Mouse (Mus musculus) MEL (cell line): ENCODE measurements around the gene Dnajb14. TPM values are rescaled to one million over a fixed set of nuclear protein-coding genes. Genes with fewer than 3 reads are reported as not detected.

Experiments used
- DNase-seq: peaks from one replicate; pipeline ENCODE4 v3.0.0; 2011; ENCODE audit warnings: low read depth, low spot score
- H3K27ac ChIP-seq: 2 replicates; pipeline ENCODE4 v1.5.1; 2012; ENCODE audit warnings: low read depth, mild to moderate bottlenecking, control low read depth, low read length, moderate library complexity; ENCODE audit not compliant: control insufficient read depth
- H3K27me3 ChIP-seq, 2 experiments: fragments of 150-350 bp in 1 of 2; sonication (generic) in 1 of 2; 2 replicates each; pipeline ENCODE4 v1.6.1; 2012; ENCODE audit warnings: low read length in 2 of 2, mild to moderate bottlenecking in 2 of 2, improper control_type of control experiment in 1 of 2, moderate library complexity in 1 of 2; ENCODE audit not compliant: insufficient read depth in 2 of 2, control insufficient read depth in 1 of 2
- H3K36me3 ChIP-seq, 2 experiments: 2 replicates each; pipeline ENCODE4 v1.6.1; 2012 to 2014; ENCODE audit warnings: low read length in 2 of 2, improper control_type of control experiment in 1 of 2, inconsistent platforms in 1 of 2, mild to moderate bottlenecking in 1 of 2; ENCODE audit not compliant: insufficient read depth in 2 of 2, control insufficient read depth in 1 of 2
- H3K4me1 ChIP-seq, 2 experiments: fragments of 150-350 bp in 1 of 2; sonication (generic) in 1 of 2; 2 replicates each; pipeline ENCODE4 v1.6.1; 2012; ENCODE audit warnings: low read length in 2 of 2, improper control_type of control experiment in 1 of 2, mild to moderate bottlenecking in 1 of 2; ENCODE audit not compliant: insufficient read depth in 2 of 2, control insufficient read depth in 1 of 2
- H3K4me3 ChIP-seq, 2 experiments: fragments of 150-350 bp in 1 of 2; sonication (generic) in 1 of 2; 2 replicates each; pipeline ENCODE4 v1.5.1; 2012; ENCODE audit warnings: low read depth in 2 of 2, low read length in 2 of 2, mild to moderate bottlenecking in 2 of 2, moderate library complexity in 2 of 2, control low read depth in 1 of 2, improper control_type of control experiment in 1 of 2; ENCODE audit not compliant: control insufficient read depth in 1 of 2, insufficient read depth in 1 of 2
- H3K79me2 ChIP-seq: 2 replicates; pipeline ENCODE4 v1.6.1; 2012; ENCODE audit warnings: mild to moderate bottlenecking, low read length, moderate library complexity; ENCODE audit not compliant: control insufficient read depth, poor library complexity, insufficient read depth
- H3K9ac ChIP-seq: 2 replicates; pipeline ENCODE4 v1.6.1; 2012; ENCODE audit warnings: low read depth, mild to moderate bottlenecking, control low read depth, low read length, moderate library complexity; ENCODE audit not compliant: control insufficient read depth, poor library complexity, severe bottlenecking
- H3K9me3 ChIP-seq: fragments of 150-350 bp; sonication (generic); replicated peaks from 2 replicates; pipeline ENCODE4 v1.6.1; 2012; ENCODE audit warnings: mild to moderate bottlenecking, low read length, improper control_type of control experiment, moderate library complexity; ENCODE audit not compliant: insufficient read depth
- BHLHE40 ChIP-seq: IDR thresholded peaks from 2 replicates; pipeline ENCODE4 v1.6.1; 2012; ENCODE audit warnings: low read depth, mild to moderate bottlenecking, inconsistent platforms, low read length, improper control_type of control experiment, borderline replicate concordance
- CHD1 ChIP-seq: IDR thresholded peaks from 2 replicates; pipeline ENCODE4 v1.6.1; 2012; ENCODE audit warnings: low read depth, mild to moderate bottlenecking, inconsistent platforms, low read length, improper control_type of control experiment
- E2F4 ChIP-seq: IDR thresholded peaks from 2 replicates; pipeline ENCODE4 v1.6.1; 2011; ENCODE audit warnings: low read depth, low read length, improper control_type of control experiment, borderline replicate concordance
- ELF1 ChIP-seq: IDR thresholded peaks from 2 replicates; pipeline ENCODE4 v1.6.1; 2014; ENCODE audit warnings: low read depth, mild to moderate bottlenecking, inconsistent platforms, low read length, improper control_type of control experiment, moderate library complexity
- EP300 ChIP-seq, 2 experiments: IDR thresholded peaks; 2 replicates each; pipeline ENCODE4 v1.6.1; 2011; ENCODE audit warnings: improper control_type of control experiment in 2 of 2, low read length in 2 of 2, low read depth in 1 of 2, mild to moderate bottlenecking in 1 of 2
- ETS1 ChIP-seq: IDR thresholded peaks from 2 replicates; pipeline ENCODE4 v1.6.1; 2012; ENCODE audit warnings: low read depth, mild to moderate bottlenecking, inconsistent platforms, low read length, improper control_type of control experiment, moderate library complexity
- GATA1 ChIP-seq: IDR thresholded peaks from 2 replicates; pipeline ENCODE4 v1.6.1; 2011; ENCODE audit warnings: low read depth, low read length, improper control_type of control experiment
- JUND ChIP-seq: IDR thresholded peaks from 2 replicates; pipeline ENCODE4 v1.6.1; 2011; ENCODE audit warnings: low read depth, mild to moderate bottlenecking, improper control_type of control experiment, low read length
- MAFK ChIP-seq: IDR thresholded peaks from 2 replicates; pipeline ENCODE4 v1.6.1; 2011; ENCODE audit warnings: low read depth, mild to moderate bottlenecking, low read length, improper control_type of control experiment, borderline replicate concordance
- MAX ChIP-seq: IDR thresholded peaks from 2 replicates; pipeline ENCODE4 v1.6.1; 2011; ENCODE audit warnings: low read length, improper control_type of control experiment
- MAZ ChIP-seq: IDR thresholded peaks from 2 replicates; pipeline ENCODE4 v1.6.1; 2012; ENCODE audit warnings: low read depth, mild to moderate bottlenecking, inconsistent platforms, low read length, improper control_type of control experiment
- MXI1 ChIP-seq: IDR thresholded peaks from 2 replicates; pipeline ENCODE4 v1.6.1; 2011; ENCODE audit warnings: mild to moderate bottlenecking, low read depth, low read length, improper control_type of control experiment
- MYB ChIP-seq: IDR thresholded peaks from 2 replicates; pipeline ENCODE4 v1.6.1; 2011; ENCODE audit warnings: mild to moderate bottlenecking, low read depth, low read length, improper control_type of control experiment
- MYC ChIP-seq: IDR thresholded peaks from 2 replicates; pipeline ENCODE4 v1.6.1; 2011; ENCODE audit warnings: low read depth, mild to moderate bottlenecking, low read length, improper control_type of control experiment, moderate library complexity
- NELFE ChIP-seq: IDR thresholded peaks from 2 replicates; pipeline ENCODE4 v1.6.1; 2011; ENCODE audit warnings: low read depth, low read length, improper control_type of control experiment
- NRF1 ChIP-seq: IDR thresholded peaks from 2 replicates; pipeline ENCODE4 v1.6.1; 2014; ENCODE audit warnings: low read depth, mild to moderate bottlenecking, inconsistent platforms, low read length, improper control_type of control experiment, moderate library complexity; ENCODE audit not compliant: poor library complexity, insufficient read depth, severe bottlenecking
- POLR2A ChIP-seq, 2 experiments: IDR thresholded peaks; 2 replicates each; pipeline ENCODE4 v1.6.1; 2011 to 2012; ENCODE audit warnings: low read length in 2 of 2, mild to moderate bottlenecking in 2 of 2, control low read depth in 1 of 2, improper control_type of control experiment in 1 of 2, low read depth in 1 of 2, moderate library complexity in 1 of 2; ENCODE audit not compliant: control insufficient read depth in 1 of 2, insufficient read depth in 1 of 2, poor library complexity in 1 of 2
- POLR2AphosphoS5 ChIP-seq: IDR thresholded peaks from 2 replicates; pipeline ENCODE4 v1.6.1; 2012; ENCODE audit warnings: low read depth, borderline replicate concordance, mild to moderate bottlenecking, inconsistent platforms, low read length, moderate library complexity, mixed read lengths
- RCOR1 ChIP-seq: IDR thresholded peaks from 2 replicates; pipeline ENCODE4 v1.6.1; 2012; ENCODE audit warnings: low read depth, mild to moderate bottlenecking, inconsistent platforms, low read length, improper control_type of control experiment
- SIN3A ChIP-seq: IDR thresholded peaks from 2 replicates; pipeline ENCODE4 v1.6.1; 2012; ENCODE audit warnings: low read length, improper control_type of control experiment, inconsistent platforms
- SMC3 ChIP-seq: IDR thresholded peaks from 2 replicates; pipeline ENCODE4 v1.6.1; 2011; ENCODE audit warnings: low read depth, low read length, improper control_type of control experiment
- TBP ChIP-seq: IDR thresholded peaks from 2 replicates; pipeline ENCODE4 v1.8.0; 2011; ENCODE audit warnings: low read depth, low read length, improper control_type of control experiment
- TCF12 ChIP-seq: IDR thresholded peaks from 2 replicates; pipeline ENCODE4 v1.6.1; 2014; ENCODE audit warnings: low read depth, mild to moderate bottlenecking, inconsistent platforms, low read length, improper control_type of control experiment, moderate library complexity
- USF1 ChIP-seq: IDR thresholded peaks from 2 replicates; pipeline ENCODE4 v1.6.1; 2014; ENCODE audit warnings: low read depth, mild to moderate bottlenecking, inconsistent platforms, low read length, improper control_type of control experiment, moderate library complexity
- USF2 ChIP-seq, 2 experiments: IDR thresholded peaks; 2 replicates each; pipeline ENCODE4 v1.6.1; 2011 to 2012; ENCODE audit warnings: improper control_type of control experiment in 2 of 2, low read length in 2 of 2, borderline replicate concordance in 1 of 2, inconsistent platforms in 1 of 2, low read depth in 1 of 2, mild to moderate bottlenecking in 1 of 2; ENCODE audit not compliant: insufficient read depth in 1 of 2
- ZMIZ1 ChIP-seq: IDR thresholded peaks from 2 replicates; pipeline ENCODE4 v1.6.1; 2012; ENCODE audit warnings: low read depth, mild to moderate bottlenecking, inconsistent platforms, low read length, improper control_type of control experiment, moderate library complexity
- ZNF384 ChIP-seq: IDR thresholded peaks from 2 replicates; pipeline ENCODE4 v1.6.1; 2012; ENCODE audit warnings: low read depth, mild to moderate bottlenecking, inconsistent platforms, low read length, improper control_type of control experiment
- polyA plus RNA-seq, 2 experiments: library from polyadenylated mRNA; stranded (reverse) in 1 of 2; unstranded in 1 of 2; fragments of >175 nt in 1 of 2; fragments of >200 nt in 1 of 2; gene quantifications; 2 replicates each; pipeline versions ENCODE4 v1.2.1 to v1.2.4; 2012; ENCODE audit warnings: low replicate concordance in 2 of 2, low read depth in 1 of 2; ENCODE audit not compliant: insufficient read length in 2 of 2, insufficient read depth in 1 of 2, missing spikeins in 1 of 2
- total RNA-seq: library from RNA; depleted of rRNA; stranded (reverse); fragments of 300-350 nt; gene quantifications from 2 replicates; pipeline ENCODE4 v1.2.3, GENCODE M21; 2012

The Dnajb14 gene
- total and polyA plus RNA-seq, 3 experiments = 4.2 to 6.1 TPM; not detected in 1

GRCm38 (mm10) chr3:137952914-137953880 lies 85.7 kb downstream of the Dnajb14 start (continued):
- TF ChIP-seq ELF1 (0 out of 2 replicates have a peak, but pooled peaks have one; percentile 11), MXI1 (no peak; the same call in 1 of the 2 replicates), ZNF384 (peak; percentile 41; the same call in 1 of the 2 replicates), MYB (no peak), GATA1 (peak; percentile 82), JUND (no peak), TCF12 (peak; percentile 95), RCOR1 (peak; percentile 97), USF2 (IDR thresholded peaks at IDR 0.05; ENCODE audit: borderline replicate concordance in 1 of 2, insufficient read depth in 1 of 2, low read depth in 1 of 2, low read length in 2 of 2) (no peak), NELFE (peak; percentile 7; the same call in 1 of the 2 replicates), POLR2AphosphoS5 (no peak)

GRCm38 (mm10) chr3:137954256-137954916 lies 86.9 kb downstream of the Dnajb14 start:
- H3K4me3 ChIP-seq = no peak overlapping the region
- DNase-seq = peak; percentile 84
- H3K36me3 ChIP-seq = peaks cover 3 to 80% of the 10 kb centered on the region in 2 experiments
- H3K9me3 ChIP-seq = no peaks in the 10 kb centered on the region
- peaks cover 4% of the 10 kb centered on the region for H3K79me2 ChIP-seq
- peaks cover 44 to 78% of the 10 kb centered on the region in 2 experiments for H3K4me1 ChIP-seq
- peak overlapping the region; percentile 95 for H3K27ac ChIP-seq
- H3K9ac ChIP-seq = peak overlapping the region; percentile 58
- no peaks in the 10 kb centered on the region for H3K27me3 ChIP-seq
- TF ChIP-seq USF1 = no peak
- peak; percentile 73 for TF ChIP-seq MAX
- TF ChIP-seq TCF12 = 0 out of 2 replicates have a peak, but pooled peaks have one; percentile 39
- no peak for TF ChIP-seq E2F4
- TF ChIP-seq SMC3 = 0 out of 2 replicates have a peak, but pooled peaks have one; percentile 9
- peak; percentile 4; the same call in 1 of the 2 replicates for TF ChIP-seq CHD1
- peak; percentile 31; the same call in 1 of the 2 replicates for TF ChIP-seq TBP
- TF ChIP-seq EP300 (IDR thresholded peaks at IDR 0.05; ENCODE audit: low read depth in 1 of 2, low read length in 2 of 2) = peak; percentile 54 to 69
- peak; percentile 14; the same call in 1 of the 2 replicates for TF ChIP-seq BHLHE40
- peak; percentile 53; the same call in 1 of the 2 replicates for TF ChIP-seq GATA1
- TF ChIP-seq SIN3A = 0 out of 2 replicates have a peak, but pooled peaks have one; percentile 32
- no peak for TF ChIP-seq NRF1
- peak; percentile 42 for TF ChIP-seq MYB
- peak; percentile 59; the same call in 1 of the 2 replicates for TF ChIP-seq ZMIZ1
- no peak for TF ChIP-seq ELF1
- peak; percentile 55; the same call in 1 of the 2 replicates for TF ChIP-seq MYC
- TF ChIP-seq POLR2A (IDR thresholded peaks at IDR 0.05; ENCODE audit: control insufficient read depth in 1 of 2, insufficient read depth in 1 of 2, low read depth in 1 of 2, low read length in 2 of 2, poor library complexity in 1 of 2) = peak in 1 of 2 experiments; percentile 31; a peak in 2 of 4 replicates
- TF ChIP-seq MAFK = 0 out of 2 replicates have a peak, but pooled peaks have one; percentile 38
- peak; percentile 19; the same call in 1 of the 2 replicates for TF ChIP-seq NELFE
- TF ChIP-seq ETS1 = peak; percentile 93
- peak; percentile 60; the same call in 1 of the 2 replicates for TF ChIP-seq RCOR1
- no peak for TF ChIP-seq MAZ
- TF ChIP-seq JUND = peak; percentile 89
